Mouse (Mus musculus) heart, adult 2 months (tissue): Measurements from ENCODE around the gene Cpped1.

ENCODE experiments used
- CTCF ChIP-seq: fragments of 200-600 bp; IDR thresholded peaks from 2 replicates; pipeline ENCODE4 v1.8.1; 2022; ENCODE audit warnings: antibody characterized with exemption, mild to moderate bottlenecking, moderate library complexity
- POLR2A ChIP-seq: fragments of 200-500 bp; IDR thresholded peaks from 2 replicates; pipeline ENCODE4 v1.6.1; 2011; ENCODE audit warnings: mild to moderate bottlenecking, low read depth, low read length, control low read depth; ENCODE audit not compliant: insufficient read depth

GRCm38 (mm10) chr16:11795758-11796460, 113.3 kb downstream of the Cpped1 start:
- TF ChIP-seq POLR2A (no peak), CTCF (no peak)
